ENCODE assay signal across 27 mouse cellular contexts in the genomic region with DNA sequence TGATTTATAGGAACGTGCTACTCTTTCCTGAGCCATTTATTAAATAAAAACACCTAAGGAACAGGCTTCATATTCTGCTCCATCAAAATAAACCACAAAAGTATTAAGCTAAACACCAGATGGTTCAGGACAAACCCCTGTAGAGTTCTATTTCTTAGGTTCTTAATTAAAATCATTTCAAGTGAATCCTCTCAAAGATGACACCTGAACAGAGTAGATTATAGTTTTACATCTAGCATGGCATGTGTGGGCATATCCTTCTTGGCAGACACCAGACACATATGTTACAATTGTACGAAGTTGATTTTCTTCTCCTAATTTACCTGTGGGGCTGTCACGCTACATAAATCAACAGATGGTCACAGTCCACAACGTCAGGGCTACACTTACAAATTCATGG. TPM values are rescaled to one million over a fixed set of nuclear protein-coding genes. Genes with fewer than 3 reads are reported as not detected.
"Had no signal": no experiment of that assay in that cellular context is flagged by ENCODE, and none has a peak within 500 bp of the region (broad histone marks: within the 10 kb centered on the region; RNA-seq: fewer than 3 reads in every experiment).

No protein-coding gene starts in this region.

- H3K9me3 ChIP-seq: heart, embryonic 10.5 days; heart, embryonic 12.5 days; hindbrain, embryonic 10.5 days; hindbrain, embryonic 13.5 days; intestine, embryonic 15.5 days; limb, embryonic 10.5 days; limb, embryonic 12.5 days; liver, embryonic 13.5 days had no signal

- H3K4me2 ChIP-seq: heart, embryonic 12.5 days; hindbrain, embryonic 13.5 days; intestine, embryonic 15.5 days; limb, embryonic 12.5 days; liver, embryonic 11.5 days; liver, embryonic 13.5 days had no signal

- H3K4me1 ChIP-seq: heart, embryonic 10.5 days; heart, embryonic 12.5 days; hindbrain, embryonic 10.5 days; hindbrain, embryonic 13.5 days; limb, embryonic 10.5 days; limb, embryonic 12.5 days; liver, embryonic 13.5 days had no signal

- H3K27ac ChIP-seq: gastrocnemius, adult 2 months; heart, embryonic 10.5 days; hindbrain, embryonic 10.5 days; hindbrain, embryonic 13.5 days; intestine, embryonic 15.5 days; layer of hippocampus, adult 2 months; left cerebral cortex, adult 2 months; limb, embryonic 10.5 days; limb, embryonic 12.5 days; liver, embryonic 13.5 days had no signal

- ATAC-seq: inflammation-experienced regulatory T-cells, adult 6 months; intestine, embryonic 15.5 days; intestine, postnatal 0 days had no signal

- H3K9ac ChIP-seq: heart, embryonic 12.5 days; hindbrain, embryonic 13.5 days; intestine, embryonic 15.5 days; limb, embryonic 12.5 days; liver, embryonic 13.5 days had no signal

- H3K27me3 ChIP-seq: heart, embryonic 12.5 days; hindbrain, embryonic 13.5 days; intestine, embryonic 15.5 days; limb, embryonic 12.5 days; liver, embryonic 13.5 days had no signal

- DNase-seq: gastrocnemius, adult 2 months; gastrocnemius, postnatal 10 days; gastrocnemius, postnatal 25 days; heart, adult 18-20 months; heart, postnatal 10 days; heart, postnatal 4 days; kidney, adult 18-20 months; kidney, adult 8-10 months; kidney, postnatal 10 days; kidney, postnatal 25 days; kidney, postnatal 4 days; liver; liver, embryonic 13.5 days had no signal

- H3K36me3 ChIP-seq: heart, embryonic 10.5 days; heart, embryonic 12.5 days; hindbrain, embryonic 10.5 days; hindbrain, embryonic 13.5 days; intestine, embryonic 15.5 days; limb, embryonic 10.5 days; limb, embryonic 12.5 days; liver, embryonic 13.5 days had no signal

- H3K4me3 ChIP-seq: gastrocnemius, adult 2 months; heart, embryonic 10.5 days; heart, embryonic 12.5 days; hindbrain, embryonic 10.5 days; hindbrain, embryonic 13.5 days; intestine, embryonic 15.5 days; layer of hippocampus, adult 2 months; left cerebral cortex, adult 2 months; limb, embryonic 10.5 days; limb, embryonic 12.5 days; liver, embryonic 13.5 days had no signal

RNA-seq across cellular contexts. Expression of a gene that starts 35.5 kb away (rescaled TPM):
- total RNA-seq: gastrocnemius, adult 2 months; gastrocnemius, postnatal 25 days; gastrocnemius, postnatal 4 days; granulocyte monocyte progenitor cell, adult 5-6 weeks; left cerebral cortex, adult 2 months had no signal
- polyA plus RNA-seq: hindbrain, embryonic 13.5 days; inflammation-experienced regulatory T-cells, adult 6 months had no signal
